Mouse (Mus musculus): ENCODE measurements around the gene Mpv17l2. TPM values are rescaled to one million over a fixed set of nuclear protein-coding genes. Genes with fewer than 3 reads are reported as not detected.
A peak's percentile ranks its signal among the peaks of the same experiment; 100 is the strongest.

The Mpv17l2 gene
- polyA plus RNA-seq, 1 experiment = 86.8 TPM

- H3K36me3 ChIP-seq (ENCODE audit: control insufficient read depth, insufficient read depth) = peaks cover 10% of the 10 kb centered on the region
- peak overlapping the region; percentile 61 for H3ac ChIP-seq (ENCODE audit: control insufficient read depth, insufficient read length, low read depth)
- no peaks in the 10 kb centered on the region for H3K79me3 ChIP-seq (ENCODE audit: low read depth)
- peak overlapping the region; percentile 49 for H3K4me3 ChIP-seq (ENCODE audit: insufficient read depth, poor library complexity, severe bottlenecking)
- H3K27me3 ChIP-seq (ENCODE audit: control insufficient read depth, insufficient read depth, insufficient read length) = no peaks in the 10 kb centered on the region
- peak; percentile 60 for TF ChIP-seq USF1 (IDR thresholded peaks at IDR 0.05; ENCODE audit: low read depth)
- TF ChIP-seq CTCF (IDR thresholded peaks at IDR 0.05; ENCODE audit: control insufficient read depth, insufficient read depth, insufficient read length) = no peak
- H3K79me2 ChIP-seq (ENCODE audit: control insufficient read depth, insufficient read depth) = peaks cover 9% of the 10 kb centered on the region
Measured at GRCm38 (mm10) chr8:70754871-70755660, 5.7 kb downstream of the Mpv17l2 start.

DNA sequence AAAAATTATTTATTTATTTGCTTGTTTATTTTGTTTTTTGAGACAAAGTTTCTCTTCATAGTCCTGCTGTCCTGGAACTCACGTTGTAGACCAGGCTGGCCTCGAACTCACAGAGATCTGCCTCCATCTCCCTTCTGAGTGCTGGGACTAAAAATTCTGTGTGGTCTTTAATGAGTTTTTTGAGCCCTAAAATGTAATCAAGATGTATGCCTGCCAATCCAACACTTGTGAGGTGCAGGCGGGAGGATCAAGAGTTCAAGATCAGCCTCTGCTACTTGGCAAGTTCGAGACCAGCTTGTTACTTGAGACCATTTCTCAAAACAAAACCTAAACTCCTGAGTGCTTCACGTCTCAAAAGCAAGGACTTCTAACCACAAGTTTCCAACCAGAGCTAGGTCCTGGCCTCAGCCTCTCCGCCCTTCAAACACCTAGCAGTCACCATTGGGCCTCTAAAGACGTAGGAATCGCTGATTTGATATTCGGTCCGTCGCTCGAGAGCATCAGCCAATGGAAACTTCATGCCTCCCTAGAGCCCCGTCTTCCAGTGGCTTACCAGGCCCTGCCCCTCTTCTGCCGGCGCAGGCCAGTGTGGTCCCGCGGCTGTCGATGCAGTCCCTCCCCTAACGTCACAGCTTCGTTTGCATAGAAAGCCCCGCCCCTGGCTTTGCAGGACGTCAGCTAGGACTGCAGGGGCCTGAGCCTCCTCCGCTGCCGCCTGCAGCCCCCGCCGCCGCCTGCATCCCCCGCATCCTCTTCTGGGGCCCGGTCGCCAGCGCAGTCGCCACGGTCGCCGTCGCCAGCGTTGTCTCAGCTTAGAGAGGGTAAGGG lies 6.5 kb downstream of the Mpv17l2 start, which contains the start of gene Rab3a:
Gene Rab3a (plus strand): TSS at position 637 of the 828 bp plus-strand sequence.
- peak within 1 kb of the TSS; percentile 61 for H3ac ChIP-seq (ENCODE audit: control insufficient read depth, insufficient read length, low read depth)
- H3K36me3 ChIP-seq (ENCODE audit: control insufficient read depth, insufficient read depth) = peaks cover 10% of the 10 kb centered on the region
- no peak for TF ChIP-seq CEBPB (IDR thresholded peaks at IDR 0.05; ENCODE audit: low read depth)
- no peak for TF ChIP-seq FOSL1 (IDR thresholded peaks at IDR 0.05; ENCODE audit: insufficient read depth, low read length, poor library complexity, severe bottlenecking)
- TF ChIP-seq MYOG (IDR thresholded peaks at IDR 0.05; ENCODE audit: control insufficient read depth, extremely low read depth, insufficient read length) = no peak
- no peak for TF ChIP-seq CTCF (IDR thresholded peaks at IDR 0.05; ENCODE audit: control insufficient read depth, insufficient read depth, insufficient read length)
- no peak for TF ChIP-seq USF1 (IDR thresholded peaks at IDR 0.05; ENCODE audit: low read depth)
- TF ChIP-seq MYOD1 (IDR thresholded peaks at IDR 0.05; ENCODE audit: control insufficient read depth, insufficient read length, low read depth) = no peak
- TF ChIP-seq MAX (IDR thresholded peaks at IDR 0.05) = no peak
- H3K79me3 ChIP-seq (ENCODE audit: low read depth) = no peaks in the 10 kb centered on the region
- peaks cover 1% of the 10 kb centered on the region for H3K79me2 ChIP-seq (ENCODE audit: control insufficient read depth, insufficient read depth)
- peak within 1 kb of the TSS; percentile 49 for H3K4me3 ChIP-seq (ENCODE audit: insufficient read depth, poor library complexity, severe bottlenecking)
- no peaks in the 10 kb centered on the region for H3K27me3 ChIP-seq (ENCODE audit: control insufficient read depth, insufficient read depth, insufficient read length)

GRCm38 (mm10) chr8:70753151-70753550 lies 7.6 kb downstream of the Mpv17l2 start:
- H3K4me3 ChIP-seq (ENCODE audit: insufficient read depth, poor library complexity, severe bottlenecking) = no peak overlapping the region
- TF ChIP-seq MYOD1 (IDR thresholded peaks at IDR 0.05; ENCODE audit: control insufficient read depth, insufficient read length, low read depth) (no peak), CTCF (IDR thresholded peaks at IDR 0.05; ENCODE audit: control insufficient read depth, insufficient read depth, insufficient read length) (no peak)

GRCm38 (mm10) chr8:70752000-70752764 lies 8.6 kb downstream of the Mpv17l2 start:
- H3ac ChIP-seq (ENCODE audit: control insufficient read depth, insufficient read length, low read depth) = no peak overlapping the region
- no peaks in the 10 kb centered on the region for H3K79me2 ChIP-seq (ENCODE audit: control insufficient read depth, insufficient read depth)
- H3K36me3 ChIP-seq (ENCODE audit: control insufficient read depth, insufficient read depth) = peaks cover 9% of the 10 kb centered on the region
- no peaks in the 10 kb centered on the region for H3K79me3 ChIP-seq (ENCODE audit: low read depth)
- H3K4me3 ChIP-seq (ENCODE audit: insufficient read depth, poor library complexity, severe bottlenecking) = no peak overlapping the region
- TF ChIP-seq FOSL1 (IDR thresholded peaks at IDR 0.05; ENCODE audit: insufficient read depth, low read length, poor library complexity, severe bottlenecking) = no peak
- no peak for TF ChIP-seq CEBPB (IDR thresholded peaks at IDR 0.05; ENCODE audit: low read depth)
- no peak for TF ChIP-seq MYOD1 (IDR thresholded peaks at IDR 0.05; ENCODE audit: control insufficient read depth, insufficient read length, low read depth)
- no peak for TF ChIP-seq USF1 (IDR thresholded peaks at IDR 0.05; ENCODE audit: low read depth)
- no peak for TF ChIP-seq MAX (IDR thresholded peaks at IDR 0.05)
- TF ChIP-seq MYOG (IDR thresholded peaks at IDR 0.05; ENCODE audit: control insufficient read depth, extremely low read depth, insufficient read length) = no peak
- TF ChIP-seq CTCF (IDR thresholded peaks at IDR 0.05; ENCODE audit: control insufficient read depth, insufficient read depth, insufficient read length) = no peak
- peaks cover 10% of the 10 kb centered on the region for H3K27me3 ChIP-seq (ENCODE audit: control insufficient read depth, insufficient read depth, insufficient read length)

More at GRCm38 (mm10) chr8:70753151-70753550, 7.6 kb downstream of the Mpv17l2 start:
- Histone ChIP-seq H3K27me3 (ENCODE audit: control insufficient read depth, insufficient read depth, insufficient read length) (peaks cover 6% of the 10 kb centered on the region), H3K36me3 (ENCODE audit: control insufficient read depth, insufficient read depth) (peaks cover 10% of the 10 kb centered on the region), H3K79me2 (ENCODE audit: control insufficient read depth, insufficient read depth) (no peaks in the 10 kb centered on the region), H3ac (ENCODE audit: control insufficient read depth, insufficient read length, low read depth) (peak overlapping the region; percentile 56), H3K79me3 (ENCODE audit: low read depth) (no peaks in the 10 kb centered on the region)

DNA sequence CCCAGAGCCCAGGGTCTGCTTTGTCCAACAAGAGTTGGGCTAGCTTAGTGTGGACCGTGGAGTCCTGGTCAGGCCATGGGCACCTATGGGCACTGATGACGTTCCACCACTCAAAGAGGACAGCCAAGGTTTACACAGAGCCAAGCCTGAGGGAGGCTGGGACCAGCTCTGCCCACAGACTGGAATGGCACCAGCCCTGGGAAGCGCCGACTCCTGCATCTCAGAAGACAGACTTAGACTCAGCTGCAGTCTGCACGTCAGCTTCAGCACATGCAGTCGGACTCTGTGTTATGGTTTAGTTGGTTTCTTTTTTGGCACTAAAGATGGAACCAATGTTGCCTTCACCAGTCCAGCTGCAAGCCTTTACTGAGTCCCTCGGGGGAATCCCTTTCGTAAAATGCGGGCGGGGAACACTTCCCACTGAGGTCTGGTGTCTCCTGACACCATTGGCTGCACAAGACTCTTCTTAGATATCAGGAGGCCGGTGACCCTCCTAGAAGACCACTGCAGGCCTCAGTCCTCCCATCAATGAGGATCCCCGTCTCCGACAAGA lies 10.5 kb downstream of the Mpv17l2 start:
- TF ChIP-seq USF1 (IDR thresholded peaks at IDR 0.05; ENCODE audit: low read depth) = no peak
- TF ChIP-seq CEBPB (IDR thresholded peaks at IDR 0.05; ENCODE audit: low read depth) = no peak
- TF ChIP-seq CTCF (IDR thresholded peaks at IDR 0.05; ENCODE audit: control insufficient read depth, insufficient read depth, insufficient read length) = no peak
- no peak for TF ChIP-seq MYOD1 (IDR thresholded peaks at IDR 0.05; ENCODE audit: control insufficient read depth, insufficient read length, low read depth)
- no peak for TF ChIP-seq FOSL1 (IDR thresholded peaks at IDR 0.05; ENCODE audit: insufficient read depth, low read length, poor library complexity, severe bottlenecking)
- TF ChIP-seq MYOG (IDR thresholded peaks at IDR 0.05; ENCODE audit: control insufficient read depth, extremely low read depth, insufficient read length) = no peak
- TF ChIP-seq MAX (IDR thresholded peaks at IDR 0.05) = no peak
- no peak overlapping the region for H3ac ChIP-seq (ENCODE audit: control insufficient read depth, insufficient read length, low read depth)
- no peaks in the 10 kb centered on the region for H3K36me3 ChIP-seq (ENCODE audit: control insufficient read depth, insufficient read depth)
- peaks cover 17% of the 10 kb centered on the region for H3K27me3 ChIP-seq (ENCODE audit: control insufficient read depth, insufficient read depth, insufficient read length)
- no peaks in the 10 kb centered on the region for H3K79me2 ChIP-seq (ENCODE audit: control insufficient read depth, insufficient read depth)
- H3K79me3 ChIP-seq (ENCODE audit: low read depth) = no peaks in the 10 kb centered on the region
- H3K4me3 ChIP-seq (ENCODE audit: insufficient read depth, poor library complexity, severe bottlenecking) = no peak overlapping the region

Data from C2C12 (cell line).